Mouse (Mus musculus) ES-Bruce4 (cell line): ENCODE data around the gene Scgb3a1.

Experiments
- CTCF ChIP-seq: IDR thresholded peaks from one replicate; pipeline ENCODE4 v1.8.1; 2011; ENCODE audit warnings: low read depth, low read length
- POLR2A ChIP-seq: IDR thresholded peaks from one replicate; pipeline ENCODE4 v1.8.1; 2011; ENCODE audit warnings: low read length; ENCODE audit not compliant: insufficient read depth

GRCm38 (mm10) chr11:49632256-49632655, 31.2 kb upstream of the Scgb3a1 start:
- TF ChIP-seq CTCF (no peak), POLR2A (no peak)
